Mouse (Mus musculus) natural killer cell, adult 2 months (primary cell): ENCODE results near the gene Sgip1.

ENCODE experiments used
- DNase-seq, 2 experiments: peaks; one replicate each; pipeline ENCODE4 v3.0.0; 2022; ENCODE audit warnings: low spot score in 2 of 2

Sgip1 gene

GRCm38 (mm10) chr4:102976290-102977275, 235.5 kb downstream of the Sgip1 start:
- no peak for DNase-seq

GRCm38 (mm10) chr4:102977778-102978321, 236.8 kb downstream of the Sgip1 start:
- no peak for DNase-seq

GRCm38 (mm10) chr4:102978440-102978839, 237.3 kb downstream of the Sgip1 start, which contains the start of gene Tctex1d1:
Gene Tctex1d1 (plus strand): TSS chr4:102978606.
- DNase-seq, result no peak

- DNase-seq, result no peak
These were observed 238.3 kb downstream of the Sgip1 start for GRCm38 (mm10) chr4:102979385-102979784.

GRCm38 (mm10) chr4:102981709-102982108, 240.6 kb downstream of the Sgip1 start:
- DNase-seq, result no peak

GRCm38 (mm10) chr4:102986173-102986572, 245.1 kb downstream of the Sgip1 start:
- DNase-seq, result peak in 1 of 2 experiments; percentile 6

GRCm38 (mm10) chr4:102986917-102987316, 245.8 kb downstream of the Sgip1 start:
- peak; percentile 22 to 46 for DNase-seq

- DNase-seq, result no peak
These were observed 246.2 kb downstream of the Sgip1 start for GRCm38 (mm10) chr4:102987325-102987724.

- DNase-seq, result no peak
These were observed 246.7 kb downstream of the Sgip1 start for GRCm38 (mm10) chr4:102987756-102988155.

- no peak for DNase-seq
These were observed 247.4 kb downstream of the Sgip1 start for GRCm38 (mm10) chr4:102988526-102988925.

- DNase-seq, result no peak
These were observed 248.3 kb downstream of the Sgip1 start for GRCm38 (mm10) chr4:102989391-102989790.

- DNase-seq, result no peak
These were observed 248.9 kb downstream of the Sgip1 start for GRCm38 (mm10) chr4:102990016-102990415.

- peak in 1 of 2 experiments; percentile 4 for DNase-seq
These were observed 249.7 kb downstream of the Sgip1 start for GRCm38 (mm10) chr4:102990595-102991340.

- no peak for DNase-seq
These were observed 250.6 kb downstream of the Sgip1 start for GRCm38 (mm10) chr4:102991685-102992084.

GRCm38 (mm10) chr4:103004681-103005080, 263.6 kb downstream of the Sgip1 start:
- DNase-seq, result no peak

GRCm38 (mm10) chr4:103005190-103005945, 264.3 kb downstream of the Sgip1 start:
- no peak for DNase-seq

GRCm38 (mm10) chr4:103006266-103006665, 265.2 kb downstream of the Sgip1 start:
- no peak for DNase-seq

- peak in 1 of 2 experiments; percentile 8 for DNase-seq
These were observed 265.9 kb downstream of the Sgip1 start for GRCm38 (mm10) chr4:103006943-103007418.

GRCm38 (mm10) chr4:103010734-103011133, 269.6 kb downstream of the Sgip1 start:
- no peak for DNase-seq

GRCm38 (mm10) chr4:103011823-103012222, 270.7 kb downstream of the Sgip1 start:
- no peak for DNase-seq

GRCm38 (mm10) chr4:103013490-103013889, 272.4 kb downstream of the Sgip1 start:
- DNase-seq, result no peak
